Mouse (Mus musculus): Measurements from ENCODE around the gene Washc1. TPM values are rescaled to one million over a fixed set of nuclear protein-coding genes. Genes with fewer than 3 reads are reported as not detected.
"Not testable (repeated sequence)": the region's sequence is repeated elsewhere in the genome, so short reads cannot be mapped to it uniquely, and the experiment has no call there.

Gene Washc1
- polyA plus RNA-seq, 1 experiment from 2014 or later: 41.7 TPM

GRCm38 (mm10) chr17:66120701-66121100 is 9.4 kb downstream of the Washc1 start:
- no peak for ATAC-seq (replicated peaks; ENCODE audit: low FRiP score)
- H3K27ac ChIP-seq: no peak overlapping the region
- WGBS: 76% methylated on average over 1 of the region's 1 CpGs
- no peak overlapping the region for H3K4me2 ChIP-seq
- H3K9me3 ChIP-seq (replicated peaks): no peaks in the 10 kb centered on the region
- peaks cover 47% of the 10 kb centered on the region for H3K36me3 ChIP-seq
- no peak overlapping the region for H3K4me3 ChIP-seq (replicated peaks)
- H3K27me3 ChIP-seq: no peaks in the 10 kb centered on the region
- no peak overlapping the region for H3K9ac ChIP-seq
- peaks cover 16% of the 10 kb centered on the region for H3K4me1 ChIP-seq

GRCm38 (mm10) chr17:66123066-66123815 is 11.9 kb downstream of the Washc1 start, which contains the start of gene Ddx11:
Gene Ddx11, plus strand, starts transcription at chr17:66123520.
- Histone ChIP-seq H3K9me3 (replicated peaks) (no peaks in the 10 kb centered on the region), H3K9ac (peak within 1 kb of the TSS; percentile 81), H3K36me3 (peaks cover 44% of the 10 kb centered on the region), H3K4me2 (peak within 1 kb of the TSS; percentile 79), H3K4me3 (replicated peaks) (peak within 1 kb of the TSS; percentile 90), H3K4me1 (peaks cover 16% of the 10 kb centered on the region), H3K27ac (peak within 1 kb of the TSS; percentile 97), H3K27me3 (no peaks in the 10 kb centered on the region)
- 6% methylated on average over 45 of the region's 45 CpGs for WGBS
- peak; percentile 92 for ATAC-seq (replicated peaks; ENCODE audit: low FRiP score)

GRCm38 (mm10) chr17:66123816-66124610 is 12.7 kb downstream of the Washc1 start:
- peak overlapping the region; percentile 79 for H3K4me2 ChIP-seq
- peaks cover 43% of the 10 kb centered on the region for H3K36me3 ChIP-seq
- peaks cover 16% of the 10 kb centered on the region for H3K4me1 ChIP-seq
- ATAC-seq (replicated peaks; ENCODE audit: low FRiP score): peak; percentile 35
- peak overlapping the region; percentile 81 for H3K9ac ChIP-seq
- 1% methylated on average over 20 of the region's 20 CpGs for WGBS
- H3K27ac ChIP-seq: peak overlapping the region; percentile 97
- H3K27me3 ChIP-seq: no peaks in the 10 kb centered on the region
- H3K4me3 ChIP-seq (replicated peaks): peak overlapping the region; percentile 90
- H3K9me3 ChIP-seq (replicated peaks): no peaks in the 10 kb centered on the region

- no peak for ATAC-seq (replicated peaks; ENCODE audit: low FRiP score)
- WGBS: 69% methylated on average over 5 of the region's 5 CpGs
- H3K4me1 ChIP-seq: peaks cover 16% of the 10 kb centered on the region
- H3K27me3 ChIP-seq: no peaks in the 10 kb centered on the region
- no peak overlapping the region for H3K9ac ChIP-seq
- H3K36me3 ChIP-seq: peaks cover 44% of the 10 kb centered on the region
- H3K27ac ChIP-seq: no peak overlapping the region
- H3K4me2 ChIP-seq: no peak overlapping the region
- H3K9me3 ChIP-seq (replicated peaks): no peaks in the 10 kb centered on the region
- H3K4me3 ChIP-seq (replicated peaks): peak overlapping the region; percentile 90; the same call in 1 of the 2 replicates
Measured at GRCm38 (mm10) chr17:66125211-66125610, 13.9 kb downstream of the Washc1 start.

- 93% methylated on average over 9 of the region's 9 CpGs for WGBS
- no peak for ATAC-seq (replicated peaks; ENCODE audit: low FRiP score)
- Histone ChIP-seq H3K4me1 (peaks cover 2% of the 10 kb centered on the region), H3K4me3 (replicated peaks) (no peak overlapping the region), H3K36me3 (peaks cover 90% of the 10 kb centered on the region), H3K4me2 (no peak overlapping the region), H3K9me3 (replicated peaks) (no peaks in the 10 kb centered on the region), H3K27me3 (no peaks in the 10 kb centered on the region), H3K27ac (no peak overlapping the region), H3K9ac (no peak overlapping the region)
Measured at GRCm38 (mm10) chr17:66130371-66130770, 19.0 kb downstream of the Washc1 start.

- H3K9me3 ChIP-seq (replicated peaks): no peaks in the 10 kb centered on the region
- WGBS: 95% methylated on average over 4 of the region's 4 CpGs
- ATAC-seq (replicated peaks; ENCODE audit: low FRiP score): no peak
- H3K4me2 ChIP-seq: no peak overlapping the region
- no peak overlapping the region for H3K4me3 ChIP-seq (replicated peaks)
- no peaks in the 10 kb centered on the region for H3K27me3 ChIP-seq
- peaks cover 96% of the 10 kb centered on the region for H3K36me3 ChIP-seq
- no peaks in the 10 kb centered on the region for H3K4me1 ChIP-seq
- no peak overlapping the region for H3K9ac ChIP-seq
- no peak overlapping the region for H3K27ac ChIP-seq
Measured at GRCm38 (mm10) chr17:66131212-66131611, 19.9 kb downstream of the Washc1 start.

GRCm38 (mm10) chr17:66152706-66153662 is 41.6 kb downstream of the Washc1 start:
- not testable (repeated sequence) for H3K4me3 ChIP-seq (replicated peaks); H3K4me2 ChIP-seq; H3K4me1 ChIP-seq; H3K9ac ChIP-seq; H3K27me3 ChIP-seq; H3K27ac ChIP-seq; H3K9me3 ChIP-seq (replicated peaks)
- 74% methylated on average over 5 of the region's 8 CpGs for WGBS
- ATAC-seq (replicated peaks; ENCODE audit: low FRiP score): peak; percentile 69
- peaks cover 44% of the 10 kb centered on the region for H3K36me3 ChIP-seq

- 68% methylated on average over 4 of the region's 4 CpGs for WGBS
- peak; percentile 65 for ATAC-seq (replicated peaks; ENCODE audit: low FRiP score)
- not testable (repeated sequence) for H3K4me2 ChIP-seq
Measured at GRCm38 (mm10) chr17:66153735-66154423, 42.5 kb downstream of the Washc1 start.

GRCm38 (mm10) chr17:66154876-66155275 is 43.5 kb downstream of the Washc1 start:
- no peak for ATAC-seq (replicated peaks; ENCODE audit: low FRiP score)
- no peaks in the 10 kb centered on the region for H3K9me3 ChIP-seq (replicated peaks)
- no peaks in the 10 kb centered on the region for H3K27me3 ChIP-seq
- H3K36me3 ChIP-seq: peaks cover 25% of the 10 kb centered on the region
- H3K9ac ChIP-seq: no peak overlapping the region
- H3K4me3 ChIP-seq (replicated peaks): no peak overlapping the region
- 80% methylated on average over 1 of the region's 2 CpGs for WGBS
- H3K27ac ChIP-seq: no peak overlapping the region
- H3K4me2 ChIP-seq: no peak overlapping the region
- no peaks in the 10 kb centered on the region for H3K4me1 ChIP-seq

More at GRCm38 (mm10) chr17:66153735-66154423, 42.5 kb downstream of the Washc1 start:
- not testable (repeated sequence) for H3K27ac ChIP-seq; H3K4me1 ChIP-seq; H3K9me3 ChIP-seq (replicated peaks); H3K9ac ChIP-seq; H3K27me3 ChIP-seq; H3K4me3 ChIP-seq (replicated peaks)
- H3K36me3 ChIP-seq: peaks cover 35% of the 10 kb centered on the region

GRCm38 (mm10) chr17:66158271-66158670 is 46.9 kb downstream of the Washc1 start:
- Histone ChIP-seq H3K36me3 (no peaks in the 10 kb centered on the region), H3K27ac (no peak overlapping the region), H3K4me1 (no peaks in the 10 kb centered on the region), H3K9ac (no peak overlapping the region), H3K9me3 (replicated peaks) (peaks cover 7% of the 10 kb centered on the region; the same call in 1 of the 2 replicates), H3K4me2 (no peak overlapping the region), H3K4me3 (replicated peaks) (no peak overlapping the region), H3K27me3 (no peaks in the 10 kb centered on the region)
- ATAC-seq (replicated peaks; ENCODE audit: low FRiP score): no peak
- WGBS: 89% methylated on average over 5 of the region's 5 CpGs

GRCm38 (mm10) chr17:66167141-66167540 is 55.8 kb downstream of the Washc1 start:
- not testable (repeated sequence) for H3K9ac ChIP-seq; H3K4me3 ChIP-seq (replicated peaks); H3K4me2 ChIP-seq; H3K27me3 ChIP-seq; ATAC-seq (replicated peaks; ENCODE audit: low FRiP score); H3K4me1 ChIP-seq; H3K36me3 ChIP-seq; H3K27ac ChIP-seq; H3K9me3 ChIP-seq (replicated peaks)
- WGBS: 96% methylated on average over 5 of the region's 5 CpGs
